Mouse (Mus musculus) midbrain, postnatal 0 days (tissue): ENCODE measurements around the gene Fam241a. TPM values are rescaled to one million over a fixed set of nuclear protein-coding genes. Genes with fewer than 3 reads are reported as not detected.

Source experiments
- ATAC-seq: fragments of 200-750 bp; cut with Nextera tagmentation; 2 replicates; pipeline ENCODE4 v1.8.0; 2017; ENCODE audit warnings: moderate number of reproducible peaks, mild to moderate bottlenecking, moderate TSS enrichment, moderate library complexity; ENCODE audit not compliant: low FRiP score
- DNase-seq: peaks from one replicate; pipeline ENCODE4 v3.0.0-alpha.2; 2015; ENCODE audit warnings: low spot score
- H3K27ac ChIP-seq: fragments of 300-500 bp; sonication (generic); 2 replicates; pipeline ENCODE4 v1.5.1; 2014; ENCODE audit warnings: low read depth, mild to moderate bottlenecking, low read length, mixed read lengths
- H3K27me3 ChIP-seq: fragments of 300-500 bp; sonication (generic); 2 replicates; pipeline ENCODE4 v1.6.1; 2014; ENCODE audit warnings: low read length, control low read depth, mixed read lengths; ENCODE audit not compliant: insufficient read depth
- H3K36me3 ChIP-seq: fragments of 300-500 bp; sonication (generic); 2 replicates; pipeline ENCODE4 v1.6.1; 2014; ENCODE audit warnings: low read length, control low read depth, mixed read lengths; ENCODE audit not compliant: insufficient read depth
- H3K4me1 ChIP-seq: fragments of 300-500 bp; sonication (generic); 2 replicates; pipeline ENCODE4 v1.6.1; 2014; ENCODE audit warnings: mild to moderate bottlenecking, control low read depth, antibody characterized with exemption, low read length, mixed read lengths; ENCODE audit not compliant: insufficient read depth
- H3K4me2 ChIP-seq: fragments of 300-500 bp; sonication (generic); 2 replicates; pipeline ENCODE4 v1.6.1; 2014; ENCODE audit warnings: low read depth, mild to moderate bottlenecking, low read length, mixed read lengths; ENCODE audit not compliant: poor library complexity, severe bottlenecking
- H3K4me3 ChIP-seq: fragments of 300-500 bp; sonication (generic); 2 replicates; pipeline ENCODE4 v1.5.1; 2014; ENCODE audit warnings: low read depth, mild to moderate bottlenecking, low read length, moderate library complexity
- H3K9ac ChIP-seq: fragments of 300-500 bp; sonication (generic); replicated peaks from 2 replicates; pipeline ENCODE4 v1.6.1; 2014; ENCODE audit warnings: mild to moderate bottlenecking, low read length, moderate library complexity, mixed read lengths; ENCODE audit not compliant: poor library complexity, severe bottlenecking
- H3K9me3 ChIP-seq: fragments of 300-500 bp; sonication (generic); 2 replicates; pipeline ENCODE4 v1.6.1; 2016; ENCODE audit warnings: low read length, control low read depth
- CTCF ChIP-seq: IDR thresholded peaks from 2 replicates; pipeline ENCODE4 v1.5.1; 2016; ENCODE audit warnings: antibody characterized with exemption, mild to moderate bottlenecking
- WGBS: fragments of 180-500 bp; shearing (Covaris S2); extraction: QIAGEN DNeasy Blood & Tissue Kit; methylation state at CpG from one replicate; pipeline ENCODE4 v1.1.7; 2014; 5-methylcytosine and 5-hydroxymethylcytosine counted together
- polyA plus RNA-seq: library from polyadenylated mRNA; unstranded; fragments of >200 nt; fragmentation: Nextera tagmentation; extraction: Ambion mirVana; gene quantifications from 2 replicates; pipeline ENCODE4 v1.2.1, GENCODE M21; 2015
- total RNA-seq: library from RNA; depleted of rRNA; stranded (reverse); fragments of >200 nt; gene quantifications from 2 replicates; pipeline ENCODE4 v1.2.3, GENCODE M21; 2014; rRNA removed

Gene Fam241a
- 4.7 and 8.7 TPM in 2 replicates for total RNA-seq
- 6.6 and 7.9 TPM in 2 replicates for polyA plus RNA-seq

DNA sequence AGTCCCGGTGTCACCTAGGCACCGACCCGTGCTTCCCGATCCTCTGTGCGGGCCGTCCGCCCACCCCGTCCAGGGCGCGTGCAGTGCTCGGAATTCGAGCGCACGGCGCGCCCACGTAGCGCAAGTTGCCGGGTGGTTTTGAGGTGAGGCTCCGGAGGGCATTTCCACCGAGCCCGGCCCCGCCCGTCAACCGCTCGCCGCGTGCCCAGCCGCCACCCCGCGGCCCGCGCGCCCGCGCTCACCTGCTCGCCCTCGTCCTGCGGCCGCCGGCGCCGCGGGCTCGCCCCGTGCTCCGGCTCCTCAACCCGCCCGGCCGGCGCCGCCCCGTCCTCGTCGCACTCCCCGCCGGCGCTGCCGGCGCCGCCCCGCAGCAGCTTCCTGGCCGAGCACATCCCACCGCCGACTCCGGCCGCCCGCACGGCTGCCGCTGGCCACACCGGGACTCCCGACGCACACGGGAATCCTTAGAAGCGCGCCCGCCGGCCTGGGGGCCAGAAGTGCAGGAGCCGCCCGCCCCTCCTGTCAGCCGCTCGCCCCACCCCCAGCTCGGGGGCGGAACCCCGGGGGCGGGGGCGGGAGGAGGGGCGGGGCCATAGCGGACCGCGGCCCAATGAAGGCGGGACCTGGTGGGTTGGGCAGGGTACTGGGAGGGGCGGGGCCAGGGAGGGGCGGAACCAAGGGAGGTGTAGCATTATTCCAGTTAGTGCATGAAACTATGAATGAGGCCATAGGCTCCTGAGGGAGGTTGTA, at the start of gene Fam241a:
Gene Fam241a (minus strand): TSS at position 533 of the 750 bp plus-strand sequence.
- Histone ChIP-seq H3K4me2 (peak within 1 kb of the TSS; percentile 82), H3K9ac (peak within 1 kb of the TSS; percentile 74), H3K9me3 (no peaks in the 10 kb centered on the region), H3K4me3 (peak within 1 kb of the TSS; percentile 88), H3K27me3 (no peaks in the 10 kb centered on the region), H3K36me3 (no peaks in the 10 kb centered on the region), H3K4me1 (0 out of 2 replicates have a peak, but pooled peaks cover 4% of the 10 kb centered on the region), H3K27ac (no peak within 1 kb of the TSS)
- peak; percentile 92 for ATAC-seq
- DNase-seq = peak; percentile 70
- under 1% methylated on average over 83 of the region's 94 CpGs for WGBS
- no peak for TF ChIP-seq CTCF

GRCm38 (mm10) chr3:127932453-127932852, 36.3 kb upstream of the Fam241a start:
- no peak overlapping the region for H3K9ac ChIP-seq
- no peak overlapping the region for H3K4me2 ChIP-seq
- no peak for DNase-seq
- H3K36me3 ChIP-seq = no peaks in the 10 kb centered on the region
- H3K27ac ChIP-seq = no peak overlapping the region
- H3K9me3 ChIP-seq = no peaks in the 10 kb centered on the region
- WGBS = 94% methylated on average over 11 of the region's 11 CpGs
- H3K27me3 ChIP-seq = no peaks in the 10 kb centered on the region
- H3K4me1 ChIP-seq = no peaks in the 10 kb centered on the region
- no peak overlapping the region for H3K4me3 ChIP-seq
- TF ChIP-seq CTCF = no peak
- no peak for ATAC-seq

DNA sequence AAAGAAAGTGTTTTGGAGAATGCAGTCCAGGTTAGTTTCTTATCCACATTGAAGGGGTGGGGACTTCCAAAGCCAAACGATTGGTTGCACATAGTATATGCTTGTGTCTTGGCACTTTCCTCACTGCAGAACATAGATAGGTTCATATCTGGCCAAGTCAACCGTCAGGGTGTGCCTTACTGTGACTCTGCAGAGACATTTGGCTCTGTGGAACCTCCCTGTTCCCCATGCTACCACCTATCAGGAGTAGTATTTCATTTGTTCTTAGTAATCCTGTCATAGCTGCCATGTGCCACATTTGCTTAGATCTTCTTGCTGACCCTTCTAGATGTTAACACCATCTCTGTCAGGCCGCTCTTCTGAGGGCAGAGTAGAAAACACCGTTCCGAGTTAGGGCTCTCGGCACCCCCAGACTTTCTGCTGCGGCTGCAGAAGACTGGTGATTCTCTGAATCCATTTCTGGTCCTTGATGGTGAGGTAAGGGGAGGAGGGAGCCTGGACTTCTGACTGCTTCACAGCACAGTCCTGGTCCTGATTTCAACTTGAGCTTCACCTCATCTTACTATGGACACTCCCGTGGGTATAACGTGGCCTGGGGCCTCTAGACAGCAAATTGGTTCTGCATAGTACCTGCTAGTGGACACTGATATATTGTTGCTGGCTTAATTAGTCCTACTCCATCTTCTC, 34.3 kb upstream of the Fam241a start:
- no peak overlapping the region for H3K4me3 ChIP-seq
- no peak for TF ChIP-seq CTCF
- H3K27me3 ChIP-seq = no peaks in the 10 kb centered on the region
- 90% methylated on average over 9 of the region's 9 CpGs for WGBS
- no peak for ATAC-seq
- H3K9ac ChIP-seq = no peak overlapping the region
- no peaks in the 10 kb centered on the region for H3K36me3 ChIP-seq
- no peak for DNase-seq
- H3K4me2 ChIP-seq = no peak overlapping the region
- H3K27ac ChIP-seq = no peak overlapping the region
- no peaks in the 10 kb centered on the region for H3K4me1 ChIP-seq
- no peaks in the 10 kb centered on the region for H3K9me3 ChIP-seq

GRCm38 (mm10) chr3:127929921-127930320, 33.8 kb upstream of the Fam241a start:
- no peak for TF ChIP-seq CTCF
- Histone ChIP-seq H3K27me3 (no peaks in the 10 kb centered on the region), H3K27ac (no peak overlapping the region), H3K36me3 (no peaks in the 10 kb centered on the region), H3K4me2 (no peak overlapping the region), H3K4me1 (no peaks in the 10 kb centered on the region), H3K4me3 (no peak overlapping the region), H3K9ac (no peak overlapping the region), H3K9me3 (no peaks in the 10 kb centered on the region)
- ATAC-seq (no peak), DNase-seq (no peak)
- WGBS = 82% methylated on average over 9 of the region's 9 CpGs

DNA sequence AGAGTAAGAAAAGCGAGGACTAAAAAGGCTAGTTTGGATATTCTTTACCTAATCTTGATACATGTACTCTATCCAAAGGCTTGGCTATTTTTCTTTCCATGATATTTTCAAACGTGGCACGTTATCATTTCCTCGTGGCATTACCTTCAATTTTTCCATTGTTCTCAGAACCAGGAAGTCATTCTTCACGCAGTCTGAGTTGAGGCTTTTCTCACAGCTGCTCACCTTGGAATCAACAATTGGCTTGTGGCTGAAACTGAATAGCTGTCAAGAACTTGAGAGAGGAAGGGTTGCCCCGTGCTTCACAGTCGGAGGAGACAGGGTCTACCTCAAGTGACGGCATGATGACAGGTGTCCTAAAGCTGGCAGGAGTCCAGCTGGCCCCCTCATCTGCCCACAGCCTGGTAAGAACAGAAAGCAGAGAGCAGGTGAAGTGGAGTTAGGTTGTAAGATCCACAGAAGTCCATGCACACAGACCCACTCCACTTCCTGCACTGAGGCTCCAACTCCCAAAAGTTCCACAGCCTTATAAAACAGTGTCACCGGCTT, 30.6 kb upstream of the Fam241a start:
- no peaks in the 10 kb centered on the region for H3K4me1 ChIP-seq
- no peaks in the 10 kb centered on the region for H3K9me3 ChIP-seq
- no peak overlapping the region for H3K27ac ChIP-seq
- no peaks in the 10 kb centered on the region for H3K36me3 ChIP-seq
- H3K4me3 ChIP-seq = no peak overlapping the region
- ATAC-seq (no peak), DNase-seq (no peak)
- H3K27me3 ChIP-seq = no peaks in the 10 kb centered on the region
- WGBS = 74% methylated on average over 9 of the region's 9 CpGs
- TF ChIP-seq CTCF = no peak
- no peak overlapping the region for H3K9ac ChIP-seq
- H3K4me2 ChIP-seq = no peak overlapping the region

DNA sequence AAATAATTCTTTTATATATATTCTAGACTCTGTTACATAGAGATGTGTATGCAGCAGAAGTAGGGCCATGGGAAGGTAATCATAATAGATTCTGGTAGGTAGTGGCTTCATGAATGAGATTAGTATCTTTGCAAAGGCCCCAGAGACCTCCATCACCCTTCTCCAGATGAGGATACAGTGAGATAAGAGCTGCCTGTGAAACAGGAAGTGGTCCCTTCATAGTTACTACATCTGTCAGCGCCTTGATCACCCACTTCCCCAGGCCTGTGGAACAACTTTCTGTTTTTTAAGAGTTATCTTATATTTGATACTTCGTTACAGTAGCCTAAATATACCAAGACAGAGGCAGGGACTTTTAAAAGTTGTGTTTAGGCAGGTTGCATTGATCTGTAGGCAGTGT, 28.3 kb upstream of the Fam241a start:
- DNase-seq (no peak), ATAC-seq (no peak)
- H3K4me1 ChIP-seq = no peaks in the 10 kb centered on the region
- 84% methylated on average over 2 of the region's 2 CpGs for WGBS
- no peak overlapping the region for H3K4me3 ChIP-seq
- H3K9me3 ChIP-seq = no peaks in the 10 kb centered on the region
- no peak for TF ChIP-seq CTCF
- no peak overlapping the region for H3K4me2 ChIP-seq
- H3K9ac ChIP-seq = no peak overlapping the region
- no peaks in the 10 kb centered on the region for H3K36me3 ChIP-seq
- H3K27me3 ChIP-seq = no peaks in the 10 kb centered on the region
- no peak overlapping the region for H3K27ac ChIP-seq
